9 mouse cellular contexts compared by ENCODE assay signal in the genomic region with DNA sequence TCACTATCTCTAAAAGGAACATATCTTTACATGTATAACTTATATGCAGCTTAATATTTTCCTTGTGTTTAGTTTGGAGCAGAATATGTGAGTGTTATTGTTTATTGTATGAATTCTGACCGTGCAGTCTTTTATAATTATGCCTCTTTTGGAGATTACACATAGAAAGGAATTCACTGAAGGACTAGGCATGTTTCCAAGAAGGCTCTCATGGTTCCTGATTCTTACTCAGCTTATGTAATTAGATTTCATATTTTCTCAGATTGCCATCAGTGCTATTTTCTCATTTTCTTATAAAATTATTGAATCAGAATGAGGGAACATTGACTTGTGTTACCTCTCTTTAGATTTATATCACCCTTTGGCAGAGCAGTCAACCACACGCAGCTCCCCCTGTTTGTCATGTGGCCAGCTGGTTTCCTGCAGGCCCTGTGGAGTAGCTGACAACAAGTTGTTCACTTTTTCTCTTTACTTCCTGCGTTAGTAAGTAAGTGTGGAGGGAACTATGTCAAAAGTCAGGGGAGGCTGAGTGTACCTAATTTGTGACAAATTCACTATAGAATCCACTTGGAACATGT.
DNase-seq lines count a peak whose midpoint lies in the region; ATAC-seq lines count a peak whose summit lies in the region.
"Had no signal": no experiment of that assay in that cellular context is flagged by ENCODE, and none has a peak within 500 bp of the region (broad histone marks: within the 10 kb centered on the region; RNA-seq: fewer than 3 reads in every experiment).

No protein-coding gene starts in this region.

- ATAC-seq in cerebellum, adult (ENCODE audit: insufficient number of reproducible peaks, low FRiP score, low TSS enrichment) = no peak
- peak; percentile 75 for ATAC-seq in monocyte, adult 5-6 weeks (replicated peaks; ENCODE audit: insufficient number of reproducible peaks, low FRiP score, low TSS enrichment, poor library complexity, severe bottlenecking)
- ATAC-seq: midbrain, embryonic 16.5 days had no signal

- intact Hi-C loops in heart, postnatal 14 days (cut with DNase I) = no loop called here

- DNase-seq in cerebellum, postnatal 10 days = peak; percentile 13 to 27
- peak; percentile 45 to 57 for DNase-seq in B cell, adult 2 months
- DNase-seq in heart, postnatal 14 days = peak; percentile 14 to 18
- no peak for DNase-seq in layer of hippocampus, postnatal 25 days (ENCODE audit: extremely low spot score in 1 of 2, low spot score in 1 of 2)
- no peak for DNase-seq in layer of hippocampus, adult 8-10 months (ENCODE audit: low spot score in 2 of 2)
- DNase-seq in ovary, postnatal 36 days (ENCODE audit: low spot score) = no peak

Comparison
In these comparisons a context has a peak if more than half of its experiments do, and no peak if none do; other contexts are left out.
1. DNase-seq: peak in cerebellum, postnatal 10 days (2 of 2), B cell, adult 2 months (2 of 2) and heart, postnatal 14 days (2 of 2); none in layer of hippocampus, postnatal 25 days (0 of 2), layer of hippocampus, adult 8-10 months (0 of 2) and ovary, postnatal 36 days (single experiment).